Mouse (Mus musculus) midbrain, embryonic 16.5 days (tissue): ENCODE results near the gene Tent2. TPM values are rescaled to one million over a fixed set of nuclear protein-coding genes. Genes with fewer than 3 reads are reported as not detected.

Experiments used
- ATAC-seq: fragments of 200-750 bp; cut with Nextera tagmentation; 2 replicates; pipeline ENCODE4 v1.8.0; 2017; ENCODE audit warnings: moderate TSS enrichment
- H3K27ac ChIP-seq: fragments of 300-500 bp; sonication (generic); 2 replicates; pipeline ENCODE4 v1.5.1; 2014; ENCODE audit warnings: mild to moderate bottlenecking, low read length, mixed read lengths
- H3K27me3 ChIP-seq: fragments of 300-500 bp; sonication (generic); 2 replicates; pipeline ENCODE4 v1.6.1; 2014; ENCODE audit warnings: low read depth, low read length, mixed read lengths; ENCODE audit not compliant: control insufficient read depth, insufficient read depth
- H3K36me3 ChIP-seq: fragments of 300-500 bp; sonication (generic); 2 replicates; pipeline ENCODE4 v1.6.1; 2014; ENCODE audit warnings: mild to moderate bottlenecking, low read length, moderate library complexity, mixed read lengths; ENCODE audit not compliant: control insufficient read depth, insufficient read depth
- H3K4me1 ChIP-seq: fragments of 300-500 bp; sonication (generic); 2 replicates; pipeline ENCODE4 v1.6.1; 2014; ENCODE audit warnings: mild to moderate bottlenecking, low read length, mixed read lengths; ENCODE audit not compliant: control insufficient read depth, insufficient read depth
- H3K4me2 ChIP-seq: fragments of 300-500 bp; sonication (generic); 2 replicates; pipeline ENCODE4 v1.6.1; 2014; ENCODE audit warnings: mild to moderate bottlenecking, low read length, mixed read lengths
- H3K4me3 ChIP-seq: fragments of 300-500 bp; sonication (generic); 2 replicates; pipeline ENCODE4 v1.5.1; 2014; ENCODE audit warnings: low read depth, mild to moderate bottlenecking, low read length, moderate library complexity, mixed read lengths
- H3K9ac ChIP-seq: fragments of 300-500 bp; sonication (generic); 2 replicates; pipeline ENCODE4 v1.6.1; 2014; ENCODE audit warnings: low read depth, low read length, mixed read lengths
- H3K9me3 ChIP-seq: fragments of 300-500 bp; sonication (generic); replicated peaks from 2 replicates; pipeline ENCODE4 v1.6.1; 2014; ENCODE audit warnings: mild to moderate bottlenecking, low read length, mixed read lengths; ENCODE audit not compliant: control insufficient read depth, poor library complexity, severe bottlenecking
- WGBS: fragments of 180-500 bp; shearing (Covaris S2); extraction: QIAGEN DNeasy Blood & Tissue Kit; methylation state at CpG from one replicate; pipeline ENCODE4 v1.1.7; 2014; 5-methylcytosine and 5-hydroxymethylcytosine counted together
- polyA plus RNA-seq: library from polyadenylated mRNA; unstranded; fragments of >200 nt; fragmentation: Nextera tagmentation; extraction: Ambion mirVana; gene quantifications from 2 replicates; pipeline ENCODE4 v1.2.1, GENCODE M21; 2015

Tent2 gene
- polyA plus RNA-seq, 1 experiment from 2014 or later: 32.9 TPM

- WGBS: 95% methylated on average over 6 of the region's 6 CpGs
- Histone ChIP-seq H3K9me3 (no peaks in the 10 kb centered on the region), H3K4me1 (no peaks in the 10 kb centered on the region), H3K4me3 (no peak overlapping the region), H3K4me2 (no peak overlapping the region), H3K9ac (no peak overlapping the region), H3K36me3 (peaks cover 7% of the 10 kb centered on the region), H3K27me3 (no peaks in the 10 kb centered on the region), H3K27ac (no peak overlapping the region)
- ATAC-seq: no peak
Measured at GRCm38 (mm10) chr13:93158261-93158660, 33.9 kb downstream of the Tent2 start.

GRCm38 (mm10) chr13:93153280-93153679 lies 38.9 kb downstream of the Tent2 start:
- Histone ChIP-seq H3K36me3 (peaks cover 5% of the 10 kb centered on the region; the same call in 1 of the 2 replicates), H3K4me1 (no peaks in the 10 kb centered on the region), H3K9ac (no peak overlapping the region), H3K27me3 (no peaks in the 10 kb centered on the region), H3K4me2 (no peak overlapping the region), H3K9me3 (no peaks in the 10 kb centered on the region), H3K27ac (no peak overlapping the region), H3K4me3 (no peak overlapping the region)
- WGBS: 94% methylated on average over 1 of the region's 1 CpGs
- ATAC-seq: no peak

GRCm38 (mm10) chr13:93144336-93145167 lies 47.6 kb downstream of the Tent2 start, which contains the start of gene Cmya5:
Gene Cmya5 (minus strand): TSS chr13:93144724.
- Histone ChIP-seq H3K9me3 (no peaks in the 10 kb centered on the region), H3K4me2 (peak within 1 kb of the TSS; percentile 98), H3K27ac (peak within 1 kb of the TSS; percentile 22; the same call in 1 of the 2 replicates), H3K36me3 (peaks cover 5% of the 10 kb centered on the region; the same call in 1 of the 2 replicates), H3K4me3 (peak within 1 kb of the TSS; percentile 54), H3K9ac (peak within 1 kb of the TSS; percentile 72), H3K4me1 (peaks cover 9% of the 10 kb centered on the region; the same call in 1 of the 2 replicates), H3K27me3 (no peaks in the 10 kb centered on the region)
- peak; percentile 88 for ATAC-seq
- under 1% methylated on average over 44 of the region's 45 CpGs for WGBS

GRCm38 (mm10) chr13:93143819-93144283 lies 48.3 kb downstream of the Tent2 start:
- Histone ChIP-seq H3K27me3 (no peaks in the 10 kb centered on the region), H3K4me1 (peaks cover 9% of the 10 kb centered on the region; the same call in 1 of the 2 replicates), H3K27ac (no peak overlapping the region), H3K4me2 (peak overlapping the region; percentile 98), H3K36me3 (0 out of 2 replicates have a peak, but pooled peaks cover 1% of the 10 kb centered on the region), H3K9ac (peak overlapping the region; percentile 72), H3K9me3 (no peaks in the 10 kb centered on the region), H3K4me3 (peak overlapping the region; percentile 54)
- peak; percentile 33 for ATAC-seq
- WGBS: 24% methylated on average over 10 of the region's 11 CpGs

- WGBS: 95% methylated on average over 6 of the region's 6 CpGs
- Histone ChIP-seq H3K27ac (no peak overlapping the region), H3K4me2 (no peak overlapping the region), H3K9ac (no peak overlapping the region), H3K9me3 (no peaks in the 10 kb centered on the region), H3K4me1 (peaks cover 9% of the 10 kb centered on the region; the same call in 1 of the 2 replicates), H3K27me3 (no peaks in the 10 kb centered on the region), H3K4me3 (no peak overlapping the region), H3K36me3 (no peaks in the 10 kb centered on the region)
- ATAC-seq: no peak
Measured at GRCm38 (mm10) chr13:93141184-93141583, 51.0 kb downstream of the Tent2 start.

GRCm38 (mm10) chr13:93138059-93138458 lies 54.1 kb downstream of the Tent2 start:
- no peak overlapping the region for H3K4me3 ChIP-seq
- no peaks in the 10 kb centered on the region for H3K27me3 ChIP-seq
- H3K36me3 ChIP-seq: no peaks in the 10 kb centered on the region
- H3K4me1 ChIP-seq: no peaks in the 10 kb centered on the region
- no peak overlapping the region for H3K9ac ChIP-seq
- no peaks in the 10 kb centered on the region for H3K9me3 ChIP-seq
- WGBS: 58% methylated on average over 1 of the region's 1 CpGs
- no peak for ATAC-seq
- no peak overlapping the region for H3K4me2 ChIP-seq
- no peak overlapping the region for H3K27ac ChIP-seq

- no peak overlapping the region for H3K27ac ChIP-seq
- no peak for ATAC-seq
- H3K4me1 ChIP-seq: no peaks in the 10 kb centered on the region
- no peaks in the 10 kb centered on the region for H3K9me3 ChIP-seq
- no peak overlapping the region for H3K4me3 ChIP-seq
- no peaks in the 10 kb centered on the region for H3K36me3 ChIP-seq
- H3K27me3 ChIP-seq: no peaks in the 10 kb centered on the region
- WGBS: 95% methylated on average over 7 of the region's 7 CpGs
- no peak overlapping the region for H3K4me2 ChIP-seq
- no peak overlapping the region for H3K9ac ChIP-seq
Measured at GRCm38 (mm10) chr13:93137098-93137497, 55.1 kb downstream of the Tent2 start.

- Histone ChIP-seq H3K27me3 (no peaks in the 10 kb centered on the region), H3K36me3 (no peaks in the 10 kb centered on the region), H3K4me2 (no peak overlapping the region), H3K4me3 (no peak overlapping the region), H3K9me3 (no peaks in the 10 kb centered on the region), H3K9ac (no peak overlapping the region), H3K27ac (no peak overlapping the region), H3K4me1 (no peaks in the 10 kb centered on the region)
- no peak for ATAC-seq
- WGBS: 86% methylated on average over 1 of the region's 1 CpGs
Measured at GRCm38 (mm10) chr13:93136251-93136650, 55.9 kb downstream of the Tent2 start.

GRCm38 (mm10) chr13:93135501-93135900 lies 56.7 kb downstream of the Tent2 start:
- Histone ChIP-seq H3K9ac (no peak overlapping the region), H3K4me2 (no peak overlapping the region), H3K4me1 (no peaks in the 10 kb centered on the region), H3K27me3 (no peaks in the 10 kb centered on the region), H3K9me3 (no peaks in the 10 kb centered on the region), H3K4me3 (no peak overlapping the region), H3K36me3 (no peaks in the 10 kb centered on the region), H3K27ac (no peak overlapping the region)
- WGBS: 86% methylated on average over 2 of the region's 2 CpGs
- ATAC-seq: no peak
